Mouse (Mus musculus): ENCODE data around the gene 1700113H08Rik. TPM values are rescaled to one million over a fixed set of nuclear protein-coding genes. Genes with fewer than 3 reads are reported as not detected.

The 1700113H08Rik gene
- polyA plus RNA-seq (2015; fragmentation: Nextera tagmentation; extraction: Ambion mirVana), result not detected in 2 replicates

GRCm38 (mm10) chr10:87057500-87058250 is at the start of gene 1700113H08Rik:
Gene 1700113H08Rik, plus strand, starts transcription at chr10:87058045.

Other genes starting within 250 kb of the 1700113H08Rik start
- 2.6 and 2.7 TPM in 2 replicates for gene Stab2, start 50.0 kb upstream of the 1700113H08Rik start, polyA plus RNA-seq (2015; fragmentation: Nextera tagmentation; extraction: Ambion mirVana)

All from urinary bladder, postnatal 0 days (tissue).